Mouse (Mus musculus) ZHBTc4 (cell line): ENCODE results near the gene Nat9.

Experiments used
- DNase-seq: peaks from one replicate; pipeline ENCODE4 v3.0.0-alpha.2; 2011; ENCODE audit warnings: low read depth, low spot score

Nat9 gene

DNA sequence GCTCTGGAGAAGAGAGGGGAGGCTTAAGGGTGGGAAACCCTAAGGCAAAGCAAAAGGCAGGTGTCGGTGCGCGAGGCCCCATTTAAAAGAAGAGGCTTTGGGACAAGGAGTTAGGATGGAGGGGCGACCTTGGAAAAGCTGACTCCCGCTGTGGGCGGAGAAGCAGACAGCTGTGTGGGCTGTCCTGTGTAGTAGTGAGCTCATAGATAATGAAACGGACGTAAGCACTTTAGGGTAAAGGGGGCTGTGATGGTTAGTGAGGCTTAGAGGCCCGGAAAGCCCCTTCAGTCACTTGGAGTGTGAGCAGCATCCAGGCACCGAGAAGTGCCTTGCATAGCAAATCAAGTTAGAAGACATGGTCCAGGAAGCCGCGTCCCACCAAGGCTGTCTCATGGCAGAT is at the start of gene Nat9:
Gene Nat9, minus strand, starts transcription at position 167 of the 400 bp plus-strand sequence.
- no peak for DNase-seq

GRCm38 (mm10) chr11:115236570-115236969 is 48.9 kb upstream of the Nat9 start:
- no peak for DNase-seq

- DNase-seq = no peak
Observed at GRCm38 (mm10) chr11:115234320-115235044, 46.8 kb upstream of the Nat9 start.

DNA sequence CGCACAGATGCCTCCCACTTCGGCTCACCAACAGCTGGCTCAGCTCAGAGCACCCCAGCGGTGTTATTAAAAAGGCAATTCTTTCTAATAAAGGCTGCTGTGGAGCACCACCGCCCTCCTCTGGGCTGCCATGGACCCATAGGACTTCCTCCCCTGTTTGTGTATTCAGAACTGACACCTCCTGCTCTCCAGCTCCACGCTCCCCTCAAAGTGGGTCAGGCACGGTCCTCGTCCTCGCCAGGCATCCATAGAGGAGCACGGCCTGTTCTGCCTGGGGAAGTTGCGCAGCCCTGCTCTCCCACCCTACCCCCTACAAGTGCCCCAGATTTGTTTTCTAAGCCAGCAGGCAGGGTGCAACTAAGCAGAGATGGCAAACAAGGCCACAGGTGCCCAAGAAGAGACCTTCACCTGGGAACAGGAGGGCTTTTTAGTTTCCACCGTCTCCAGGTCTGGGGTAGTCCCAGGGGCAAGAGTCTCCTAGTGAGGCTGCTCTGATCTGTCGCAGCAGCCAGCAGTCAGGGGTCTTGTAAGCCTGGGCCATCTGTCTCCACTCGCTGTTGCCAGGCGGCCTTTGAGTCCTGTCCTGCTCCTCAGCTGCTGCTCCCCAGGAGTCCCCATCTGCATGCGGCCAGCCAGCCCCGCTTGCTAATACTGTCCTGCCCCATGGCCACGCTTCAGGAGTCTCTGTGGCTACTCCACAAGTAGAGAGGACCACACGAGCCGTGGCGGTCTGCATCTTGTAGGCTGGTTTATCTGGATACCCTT is 46.0 kb upstream of the Nat9 start:
- no peak for DNase-seq

DNA sequence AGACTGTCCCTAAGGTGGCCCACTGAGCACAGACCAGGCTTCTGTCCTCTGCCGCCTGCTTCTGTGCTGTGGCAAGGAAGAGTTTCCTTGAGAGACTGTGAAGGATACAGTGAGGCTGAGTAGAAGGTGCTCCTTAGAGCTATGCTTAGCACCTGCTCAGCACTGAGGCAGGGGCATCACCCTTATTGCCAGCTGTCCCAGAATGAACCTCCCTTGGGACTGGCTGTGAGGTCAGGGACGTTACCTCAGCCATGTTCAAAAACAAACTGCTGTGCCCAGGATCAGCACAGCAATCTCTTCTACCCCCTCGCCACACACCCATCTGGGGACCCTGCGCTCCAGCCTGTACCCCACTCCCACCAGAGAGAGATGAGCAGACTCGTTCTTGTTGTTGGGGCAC is 45.2 kb upstream of the Nat9 start:
- no peak for DNase-seq

DNA sequence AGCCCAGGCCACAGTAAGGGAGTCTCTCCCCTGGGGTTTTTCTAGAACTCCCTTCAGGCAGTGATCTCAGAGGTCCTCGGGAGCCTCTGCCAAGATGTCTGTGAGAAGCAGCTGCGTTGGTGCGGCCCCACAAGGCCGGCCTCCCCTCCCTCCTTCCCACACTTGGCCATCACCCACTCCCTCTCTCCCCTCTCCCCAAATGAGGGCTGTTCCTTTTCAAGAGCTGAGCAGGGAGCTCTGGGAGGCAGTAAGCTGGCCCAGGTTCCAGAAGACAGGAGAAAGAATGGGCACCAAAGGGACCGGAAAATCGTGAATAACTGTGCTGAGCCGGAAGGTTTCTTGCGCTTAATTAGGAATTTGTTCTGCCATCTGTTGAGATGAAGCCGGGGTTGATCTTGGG is 44.3 kb upstream of the Nat9 start:
- no peak for DNase-seq

- no peak for DNase-seq
Observed at GRCm38 (mm10) chr11:115231168-115231915, 43.7 kb upstream of the Nat9 start.

- peak; percentile 92 for DNase-seq
Observed at GRCm38 (mm10) chr11:115229021-115229930, 41.6 kb upstream of the Nat9 start.

- no peak for DNase-seq
Observed at GRCm38 (mm10) chr11:115228430-115228829, 40.8 kb upstream of the Nat9 start.

DNA sequence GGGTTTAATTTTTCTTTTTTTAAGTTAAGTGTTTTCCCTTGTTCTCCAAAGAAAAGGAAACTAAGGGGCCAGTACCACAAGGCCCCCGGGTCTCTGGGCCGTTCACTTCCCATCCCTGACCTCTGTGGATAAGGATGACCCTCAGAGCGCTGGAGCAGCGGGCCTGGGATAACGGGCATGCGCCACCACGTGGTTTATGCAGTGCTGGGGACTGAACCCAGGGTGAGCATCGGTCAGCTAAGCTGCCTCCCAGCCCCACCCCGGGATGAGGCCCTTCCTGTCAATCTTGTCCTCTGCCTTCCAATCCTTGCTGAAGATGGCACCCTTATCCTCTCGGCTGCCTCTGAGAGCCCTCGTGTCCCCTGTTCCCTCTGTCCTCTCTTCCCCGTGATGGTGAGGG is 40.0 kb upstream of the Nat9 start:
- DNase-seq = no peak

DNA sequence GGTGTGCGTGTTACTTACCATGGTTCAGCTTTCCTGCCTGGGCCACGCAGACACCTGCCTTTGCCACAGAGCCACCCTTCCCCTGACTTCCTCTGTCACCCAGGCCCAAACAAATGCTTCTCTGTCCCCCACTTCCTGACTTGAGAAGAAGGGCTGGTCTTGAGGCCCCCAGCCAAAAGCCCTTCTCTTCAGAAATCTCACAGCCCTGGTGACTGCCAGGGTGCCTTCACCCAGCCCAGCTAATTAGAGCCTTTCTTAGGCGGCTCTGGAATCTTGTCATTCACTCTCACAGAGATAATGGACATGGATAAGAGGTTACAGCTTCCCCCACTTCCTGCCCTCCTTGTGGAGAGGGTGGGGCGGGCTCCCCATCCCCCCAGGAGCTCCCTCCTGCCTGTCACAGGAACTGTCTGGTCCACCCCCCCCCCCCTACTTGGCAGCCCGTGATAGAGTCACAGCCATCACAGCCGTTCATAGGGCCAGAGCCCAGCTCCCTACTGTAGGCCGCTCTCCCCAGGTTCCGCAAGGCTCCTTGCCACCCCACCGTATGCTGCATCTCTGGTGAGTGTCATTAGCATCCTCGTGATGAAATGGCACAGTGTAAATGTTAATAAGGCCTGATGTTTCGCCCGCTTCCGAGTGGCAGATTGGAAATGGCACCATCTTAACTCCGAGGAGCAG is 39.3 kb upstream of the Nat9 start:
- DNase-seq = peak; percentile 60

- DNase-seq = no peak
Observed at GRCm38 (mm10) chr11:115225301-115225700, 37.6 kb upstream of the Nat9 start.

- DNase-seq = peak; percentile 82
Observed at GRCm38 (mm10) chr11:115224889-115225288, 37.2 kb upstream of the Nat9 start.

GRCm38 (mm10) chr11:115223877-115224276 is 36.2 kb upstream of the Nat9 start:
- no peak for DNase-seq

GRCm38 (mm10) chr11:115223451-115223850 is 35.8 kb upstream of the Nat9 start:
- no peak for DNase-seq

DNA sequence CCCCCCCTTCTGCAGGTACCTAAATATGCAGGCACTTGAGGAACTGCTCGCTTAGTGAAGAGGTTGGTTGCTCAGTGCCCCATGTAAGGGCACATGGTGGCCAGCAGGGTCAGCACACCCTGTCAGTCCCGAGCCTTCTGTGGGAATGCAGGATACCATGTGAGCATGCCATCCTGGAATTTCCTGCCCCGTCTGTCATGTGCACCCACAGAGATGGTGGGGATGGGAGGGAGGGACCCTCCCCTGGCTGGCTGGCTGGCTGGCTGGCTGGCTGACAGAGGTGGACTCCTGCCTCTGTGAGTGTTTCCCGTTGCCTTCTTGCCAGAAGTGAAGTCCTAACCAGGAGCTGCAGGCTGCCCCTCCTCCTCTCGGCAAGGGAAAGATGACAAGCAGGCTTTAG is 34.9 kb upstream of the Nat9 start:
- no peak for DNase-seq

GRCm38 (mm10) chr11:115222077-115222476 is 34.4 kb upstream of the Nat9 start:
- no peak for DNase-seq

DNA sequence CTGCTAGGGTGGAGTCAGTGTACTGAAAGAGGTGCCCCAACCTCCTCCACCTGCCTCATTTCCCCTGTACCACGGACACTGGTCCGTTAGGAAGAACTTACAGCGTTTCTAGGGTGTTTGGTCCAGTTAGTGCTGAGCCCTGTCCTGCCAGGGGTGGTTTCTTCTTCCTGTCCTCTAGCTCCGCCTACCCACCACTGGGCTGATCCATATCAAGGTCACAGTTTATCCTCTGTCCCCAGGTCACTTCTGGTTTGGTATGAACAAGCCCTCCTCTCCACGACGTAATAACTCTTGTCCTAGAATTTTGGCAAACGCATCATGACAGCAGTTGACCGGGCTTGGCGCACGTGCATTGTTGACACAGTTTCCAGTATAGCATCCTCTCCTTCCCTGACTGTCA is 32.0 kb upstream of the Nat9 start:
- DNase-seq = peak; percentile 29

GRCm38 (mm10) chr11:115219263-115219662 is 31.6 kb upstream of the Nat9 start:
- DNase-seq = peak; percentile 65
